Mouse (Mus musculus) neutrophil, adult 5-6 weeks (primary cell): Measurements from ENCODE around the gene Gm15130. TPM values are rescaled to one million over a fixed set of nuclear protein-coding genes. Genes with fewer than 3 reads are reported as not detected.

Experiments
- ATAC-seq: fragments of 151-379, 151-347 bp; 2 replicates; pipeline ENCODE4 v1.8.0; 2017; ENCODE audit warnings: mild to moderate bottlenecking, moderate TSS enrichment; ENCODE audit not compliant: insufficient number of reproducible peaks, poor library complexity, low FRiP score, severe bottlenecking; ENCODE audit errors: extremely low read depth
- total RNA-seq: library from RNA; stranded (forward); fragments of 200-1000 nt; gene quantifications from 2 replicates; pipeline ENCODE4 v1.2.3, GENCODE M21; 2017

Gene Gm15130
- not detected in 2 replicates for total RNA-seq

- ATAC-seq, result no peak
Observed at GRCm38 (mm10) chr2:111152836-111153235, at the start of gene Gm15130. Gene Gm15130, minus strand, starts transcription at chr2:111152936.

- ATAC-seq, result no peak
Observed at GRCm38 (mm10) chr2:111182068-111182467, 29.3 kb upstream of the Gm15130 start.

GRCm38 (mm10) chr2:111135739-111136138, 17.0 kb downstream of the Gm15130 start:
- ATAC-seq, result no peak

- ATAC-seq, result no peak
Observed at GRCm38 (mm10) chr2:111105882-111106281, 46.9 kb downstream of the Gm15130 start, which contains the start of gene Gm13941. Gene Gm13941, minus strand, starts transcription at chr2:111105982.

Other genes with a start within 250 kb of the Gm15130 start
- gene Ano3, start 202.0 kb downstream of the Gm15130 start, total RNA-seq, result not detected in 2 replicates
- not detected in 2 replicates for gene Gm13941, start 47.0 kb downstream of the Gm15130 start, total RNA-seq
- not detected in 2 replicates for gene 4930430A15Rik, start 76.7 kb upstream of the Gm15130 start, total RNA-seq
- gene Olfr1275, start 82.3 kb upstream of the Gm15130 start, total RNA-seq, result not detected in 2 replicates
- not detected in 2 replicates for gene Olfr1276, start 101.6 kb upstream of the Gm15130 start, total RNA-seq
- 0.12 TPM in 1 of 2 replicates, not detected in the other for gene Olfr1277, start 121.2 kb upstream of the Gm15130 start, total RNA-seq
- gene Olfr1278, start 137.2 kb upstream of the Gm15130 start, total RNA-seq, result 0.58 TPM in 1 of 2 replicates, not detected in the other
- gene Olfr1279, start 147.7 kb upstream of the Gm15130 start, total RNA-seq, result not detected in 2 replicates
- gene Olfr1280, start 161.1 kb upstream of the Gm15130 start, total RNA-seq, result 0.12 TPM in 1 of 2 replicates, not detected in the other
- gene Olfr1281, start 173.6 kb upstream of the Gm15130 start, total RNA-seq, result not detected in 2 replicates
- gene Olfr1282, start 183.1 kb upstream of the Gm15130 start, total RNA-seq, result not detected in 2 replicates
- gene Olfr1283, start 213.9 kb upstream of the Gm15130 start, total RNA-seq, result not detected in 2 replicates
- not detected in 2 replicates for gene Olfr1284, start 222.6 kb upstream of the Gm15130 start, total RNA-seq